Mouse (Mus musculus): ENCODE data around the gene Rims3.
A peak's percentile ranks its signal among the peaks of the same experiment; 100 is the strongest.

Rims3 gene

DNA sequence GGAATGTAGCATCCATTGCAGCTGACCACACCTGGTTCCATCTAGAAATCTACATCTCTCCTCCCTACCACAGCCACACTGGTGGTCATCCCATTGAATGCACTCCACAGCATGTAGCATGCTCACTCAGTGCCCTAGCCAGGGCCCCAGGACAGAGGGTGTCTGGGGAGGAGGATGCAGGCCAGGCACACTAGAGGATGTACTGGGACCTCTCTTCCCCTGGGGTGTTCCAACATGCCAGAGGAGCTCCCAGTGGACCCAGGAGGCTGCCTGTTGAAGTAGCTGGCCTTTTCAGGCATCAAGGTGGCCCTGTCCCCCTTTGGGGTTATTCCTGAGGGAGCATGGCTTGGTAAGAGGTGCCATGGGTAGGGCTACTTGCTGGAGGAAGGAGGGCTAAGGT is 37.3 kb downstream of the Rims3 start:
- DNase-seq (ENCODE audit: low spot score in 2 of 2), result no peak

GRCm38 (mm10) chr4:120892516-120892915 is 37.9 kb downstream of the Rims3 start:
- DNase-seq (ENCODE audit: low spot score in 2 of 2), result no peak

DNA sequence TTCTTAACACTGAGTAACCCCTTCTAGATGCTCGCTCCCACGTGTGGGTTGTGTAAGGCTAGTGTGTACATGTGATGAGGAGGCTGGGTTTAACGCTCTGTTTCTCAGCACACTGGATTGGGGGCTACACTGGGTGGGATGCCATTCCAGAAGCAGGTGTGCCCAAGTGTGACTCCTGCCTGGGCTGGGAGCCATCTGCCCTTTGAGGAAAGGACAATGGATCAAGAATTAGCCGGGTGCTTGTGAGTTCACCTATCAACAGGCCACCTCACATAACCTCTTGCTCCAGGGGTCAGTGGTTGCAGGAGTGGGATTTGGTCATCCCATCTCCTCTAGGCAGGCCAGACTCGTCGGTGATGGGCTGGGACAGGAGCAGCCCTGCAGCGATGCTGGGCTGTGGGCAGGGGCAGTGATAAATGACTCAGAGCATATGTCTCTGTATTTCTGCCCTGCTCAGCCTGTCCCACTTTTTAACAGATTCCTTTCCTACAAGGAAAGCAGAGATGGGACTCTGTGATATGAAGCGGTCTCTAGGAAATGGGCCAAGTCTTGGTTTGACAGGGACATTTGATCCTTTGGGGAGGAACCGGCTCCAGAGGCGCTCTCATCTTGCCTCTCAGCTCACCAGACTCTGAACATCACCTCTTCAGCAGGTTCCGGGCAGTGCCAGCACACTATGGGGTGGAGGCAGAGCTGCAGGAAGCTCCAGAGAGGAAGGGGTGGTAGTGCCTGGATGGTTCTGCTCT is 39.2 kb downstream of the Rims3 start:
- no peak for DNase-seq (ENCODE audit: low spot score in 2 of 2)

DNA sequence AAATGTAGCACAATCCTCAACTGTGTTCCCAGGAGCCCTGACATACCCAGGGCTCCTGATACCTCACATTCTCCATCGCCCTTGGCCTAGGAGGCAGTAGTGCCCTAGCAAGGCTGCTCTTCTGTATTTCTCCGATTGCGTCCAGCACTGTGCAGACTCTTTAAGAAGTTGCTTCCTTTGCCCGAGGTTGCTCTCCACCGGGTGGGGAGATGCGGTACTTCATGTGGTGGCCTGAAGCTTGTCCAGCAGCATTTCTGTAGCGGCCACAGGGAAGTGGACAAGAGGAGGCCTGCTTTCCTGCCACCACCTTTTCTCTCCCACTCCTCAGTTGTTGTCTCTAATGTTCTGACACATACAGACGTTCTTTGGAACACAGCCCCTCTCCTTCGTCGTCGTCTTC is 40.0 kb downstream of the Rims3 start:
- no peak for DNase-seq (ENCODE audit: low spot score in 2 of 2)

DNA sequence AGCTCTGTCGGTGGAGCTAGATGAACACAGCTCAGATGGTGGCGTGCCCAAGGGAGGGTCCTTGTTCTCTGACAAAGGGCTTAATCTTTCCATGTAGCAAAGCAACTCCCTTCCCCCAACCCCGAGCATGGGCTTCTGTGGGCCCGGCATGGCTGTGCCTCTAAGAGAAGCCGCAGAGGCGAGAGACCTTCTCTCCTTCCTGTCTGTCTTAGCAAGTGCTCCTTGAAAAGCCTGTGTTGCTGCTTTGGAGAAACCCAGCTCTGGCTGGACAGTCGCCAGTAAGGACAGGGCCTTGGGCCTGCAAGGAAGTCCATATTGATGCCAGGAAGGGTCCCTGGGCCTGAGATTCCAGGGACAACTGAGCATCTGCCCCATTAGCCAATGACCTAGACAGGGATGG is 40.6 kb downstream of the Rims3 start:
- DNase-seq (ENCODE audit: low spot score in 2 of 2), result no peak

DNA sequence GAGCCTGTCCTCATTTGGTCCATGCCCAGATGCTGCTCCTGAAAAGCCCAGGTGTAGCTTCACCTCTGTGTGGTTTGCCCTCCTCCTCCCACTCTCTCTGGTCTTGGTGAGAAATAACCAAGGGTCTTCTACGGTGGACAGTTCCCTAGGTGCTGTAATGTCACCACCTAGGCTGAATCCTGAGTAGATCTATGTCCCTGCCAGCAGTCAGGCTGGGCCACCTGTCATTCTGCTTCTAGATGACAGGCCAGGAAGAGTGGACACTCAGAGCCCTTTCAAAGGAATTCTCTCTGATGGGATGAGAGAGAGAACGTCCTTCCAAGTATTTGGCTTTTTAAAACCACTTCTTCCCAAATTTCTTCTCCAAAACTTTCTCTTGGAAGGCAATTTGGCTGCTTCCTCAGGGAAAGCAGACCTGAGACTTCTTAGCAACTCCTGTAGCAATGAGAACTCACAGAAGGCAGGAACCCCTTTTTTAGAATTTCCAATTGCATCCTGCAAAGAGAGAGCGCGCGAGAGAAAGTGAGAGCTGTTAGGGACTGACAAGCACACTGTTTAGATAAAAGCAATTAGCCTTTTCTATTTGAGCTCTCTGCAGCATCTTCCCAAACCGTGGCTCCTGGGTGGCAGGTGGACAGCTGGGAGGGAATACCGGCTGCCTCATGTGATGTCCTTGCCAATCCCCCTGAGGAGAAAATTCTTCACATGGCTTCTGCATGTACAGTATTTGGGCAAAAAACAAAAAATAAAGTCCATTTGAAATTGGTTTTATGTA is 41.4 kb downstream of the Rims3 start:
- DNase-seq (ENCODE audit: low spot score in 2 of 2), result no peak

DNA sequence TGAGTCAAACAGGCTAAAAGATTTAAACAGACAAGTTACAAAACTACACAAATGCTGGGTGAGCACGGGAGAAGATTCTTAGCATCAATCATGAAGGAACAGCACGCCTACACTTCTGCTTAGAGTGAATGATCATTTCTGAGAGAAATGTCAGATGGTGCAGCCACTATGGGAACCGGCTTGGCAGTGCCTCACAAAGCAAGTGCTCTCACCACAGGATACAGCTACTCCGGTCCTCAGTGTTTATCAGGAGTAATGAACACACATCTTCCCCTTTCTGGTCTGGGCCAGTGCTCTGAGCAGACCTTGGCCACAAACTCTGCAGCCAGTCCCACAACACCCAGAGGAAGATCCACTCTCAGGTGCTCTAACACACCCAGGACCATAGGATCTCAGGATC is 49.9 kb downstream of the Rims3 start:
- no peak for DNase-seq (ENCODE audit: low spot score in 2 of 2)

- no peak for DNase-seq (ENCODE audit: low spot score in 2 of 2)
Measured at GRCm38 (mm10) chr4:120905644-120906043, 51.0 kb downstream of the Rims3 start.

DNA sequence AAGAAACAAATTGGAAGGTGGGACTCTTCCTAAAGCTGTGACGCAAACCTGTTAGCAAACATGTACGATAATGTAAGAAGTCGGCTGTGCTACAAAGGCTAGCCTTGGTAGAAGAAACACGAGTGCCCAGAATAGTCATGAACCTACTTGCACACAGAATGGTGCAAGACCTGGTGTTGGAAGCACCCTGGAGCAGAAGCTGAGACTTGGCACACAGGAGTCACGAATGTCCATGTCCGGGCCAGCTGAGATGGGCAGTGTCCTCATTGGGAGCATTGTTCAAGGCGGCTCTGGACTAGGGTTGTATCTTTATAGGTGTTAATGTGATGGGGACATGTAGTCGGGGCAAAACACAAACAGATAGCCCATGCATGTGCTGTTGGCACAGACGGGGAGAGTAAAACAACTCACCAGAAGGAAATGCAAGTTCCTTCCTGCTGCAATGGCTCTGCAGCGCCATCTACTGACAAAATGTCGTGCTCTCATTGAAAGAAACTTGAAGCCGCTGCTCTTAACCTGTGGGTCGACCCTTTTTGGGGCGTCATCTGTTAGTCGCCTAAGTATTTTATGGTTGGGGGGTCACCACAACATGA is 55.0 kb downstream of the Rims3 start:
- DNase-seq (ENCODE audit: low spot score in 2 of 2), result peak; percentile 26 to 50

DNA sequence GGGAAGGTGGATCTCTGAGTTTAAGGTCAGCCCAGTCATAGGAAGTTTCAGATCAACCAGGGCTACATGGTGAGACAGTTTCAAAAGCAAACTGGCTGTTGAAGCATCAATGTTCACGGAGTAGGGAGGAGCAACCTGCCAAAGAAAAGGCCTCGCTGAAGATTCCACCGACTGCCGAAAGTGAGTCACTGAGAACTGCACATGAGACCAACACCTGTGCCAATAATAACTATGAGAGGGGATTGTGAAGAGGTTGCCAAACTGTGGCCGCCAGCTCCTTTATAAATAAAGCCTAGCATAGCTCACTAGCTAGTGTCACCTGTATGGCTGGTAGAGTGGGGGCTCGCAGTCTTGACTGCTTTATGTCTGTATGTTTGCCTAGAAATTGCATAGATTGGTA is 56.5 kb downstream of the Rims3 start:
- no peak for DNase-seq (ENCODE audit: low spot score in 2 of 2)

DNA sequence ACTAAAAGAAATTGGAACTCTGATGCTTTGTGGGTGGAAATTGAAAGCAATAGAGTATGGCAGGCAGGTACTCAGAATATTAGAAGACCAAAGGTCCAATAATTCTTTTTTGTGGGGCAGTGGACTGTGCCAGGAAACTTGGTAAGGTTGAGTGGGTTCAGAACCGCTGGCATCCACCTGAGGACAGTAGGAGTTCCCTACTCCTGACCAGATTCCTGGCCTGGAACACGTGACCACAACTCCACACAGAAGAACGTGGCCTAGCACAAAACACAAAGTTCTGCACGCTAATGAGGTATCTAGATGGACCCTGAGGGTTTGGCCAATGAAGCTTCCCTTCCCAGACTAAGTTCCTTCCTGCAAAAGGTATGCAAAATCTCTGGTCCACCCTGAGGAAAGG is 58.2 kb downstream of the Rims3 start:
- no peak for DNase-seq (ENCODE audit: low spot score in 2 of 2)

DNA sequence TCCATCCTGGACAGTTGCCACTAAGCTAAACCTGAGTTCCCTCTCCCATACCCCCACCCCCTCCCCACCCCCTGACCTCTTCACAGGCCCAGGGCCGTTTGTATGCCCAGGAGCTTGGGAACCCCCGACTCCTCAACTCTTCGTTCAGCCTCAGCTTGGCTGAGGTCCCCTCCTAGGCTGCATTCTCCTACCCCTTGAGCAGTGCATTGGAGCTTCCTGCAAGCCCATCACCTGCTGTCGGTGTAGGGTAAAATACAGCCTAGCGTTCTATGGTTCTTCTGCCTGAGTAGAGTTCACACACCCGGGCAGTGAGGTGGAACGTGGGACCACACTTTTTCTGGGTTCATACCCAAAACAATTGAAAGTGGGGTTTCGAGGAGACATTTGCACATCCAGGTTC is 58.8 kb downstream of the Rims3 start:
- DNase-seq (ENCODE audit: low spot score in 2 of 2), result no peak

GRCm38 (mm10) chr4:120913861-120914260 is 59.2 kb downstream of the Rims3 start:
- peak; percentile 21 to 33 for DNase-seq (ENCODE audit: low spot score in 2 of 2)

- DNase-seq (ENCODE audit: low spot score in 2 of 2), result peak; percentile 35 to 46
Measured at GRCm38 (mm10) chr4:120914501-120914900, 59.9 kb downstream of the Rims3 start.

DNA sequence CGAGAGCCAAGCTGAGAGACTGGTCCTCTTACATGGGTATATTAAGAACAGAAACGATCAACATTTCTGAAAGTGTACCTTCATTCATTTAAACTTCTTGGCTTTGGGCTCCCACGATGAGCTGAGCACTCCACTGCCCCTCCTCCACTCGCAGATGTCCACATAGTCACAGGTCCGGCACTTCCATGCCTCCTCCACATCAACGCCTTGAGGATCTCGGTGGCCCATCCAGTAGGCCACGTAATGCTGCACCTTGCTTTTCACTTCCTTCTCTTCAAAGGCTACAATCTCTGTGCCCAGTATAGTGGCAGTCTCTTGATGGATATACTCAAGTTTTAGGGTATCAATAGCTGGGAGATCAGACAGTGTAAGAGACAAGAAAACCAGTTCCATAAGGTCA is 66.8 kb downstream of the Rims3 start:
- no peak for DNase-seq (ENCODE audit: low spot score in 2 of 2)

- peak; percentile 93 to 94 for DNase-seq (ENCODE audit: low spot score in 2 of 2)
Measured at GRCm38 (mm10) chr4:120924554-120925299, 70.1 kb downstream of the Rims3 start, which contains the start of gene Exo5. Gene Exo5 (minus strand): TSS chr4:120925017.

DNA sequence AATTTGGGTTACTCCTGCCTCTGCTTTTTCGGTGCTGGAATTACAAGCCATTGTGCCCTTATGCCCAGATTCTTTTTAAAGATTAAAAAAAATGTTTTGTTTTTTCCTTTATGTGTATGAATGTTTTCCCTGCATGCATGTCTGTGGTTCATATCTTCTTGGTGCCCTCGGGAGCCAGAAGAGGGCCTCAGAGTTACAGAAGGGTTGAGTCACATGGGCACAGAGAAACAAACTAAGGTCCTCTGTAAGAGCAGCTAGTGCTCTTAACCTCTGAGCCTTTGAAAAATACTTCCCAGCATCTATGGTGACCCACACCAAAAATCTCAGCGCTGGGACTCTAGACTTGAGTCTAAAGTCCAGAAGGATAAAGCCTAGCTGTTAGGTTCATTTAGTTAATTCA is 70.8 kb downstream of the Rims3 start:
- peak; percentile 71 to 80 for DNase-seq (ENCODE audit: low spot score in 2 of 2)

GRCm38 (mm10) chr4:120928686-120929085 is 74.1 kb downstream of the Rims3 start:
- no peak for DNase-seq (ENCODE audit: low spot score in 2 of 2)

DNA sequence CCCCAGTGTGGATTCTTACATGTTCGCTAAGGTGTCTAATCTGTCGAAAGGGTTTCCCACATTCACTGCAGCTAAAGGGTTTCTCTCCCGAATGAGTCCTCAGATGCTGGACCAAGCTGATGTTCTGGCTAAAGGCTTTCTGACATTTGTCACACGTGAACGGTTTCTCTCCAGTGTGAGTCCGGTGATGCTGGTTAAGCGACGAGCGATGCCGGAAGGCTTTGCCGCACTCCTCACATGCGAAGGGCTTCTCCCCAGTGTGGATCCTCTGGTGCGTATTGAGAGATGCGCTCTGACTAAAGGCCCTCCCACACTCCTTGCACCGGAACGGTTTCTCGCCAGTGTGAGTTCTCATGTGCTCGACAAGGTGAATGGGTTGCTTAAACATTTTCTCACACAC is 76.1 kb downstream of the Rims3 start:
- DNase-seq (ENCODE audit: low spot score in 2 of 2), result no peak

GRCm38 (mm10) chr4:120935006-120935405 is 80.4 kb downstream of the Rims3 start:
- no peak for DNase-seq (ENCODE audit: low spot score in 2 of 2)
